Mouse (Mus musculus) lung, adult 2 months (tissue): ENCODE measurements around the gene Pik3ca.

ENCODE experiments used
- CTCF ChIP-seq: fragments of 200-500 bp; IDR thresholded peaks from 2 replicates; pipeline ENCODE4 v1.5.1; 2011; ENCODE audit warnings: mild to moderate bottlenecking, low read length, control low read depth; ENCODE audit not compliant: insufficient read depth
- POLR2A ChIP-seq: fragments of 200-500 bp; IDR thresholded peaks from 2 replicates; pipeline ENCODE4 v1.6.1; 2011; ENCODE audit warnings: low read depth, mild to moderate bottlenecking, control low read depth, low read length, borderline replicate concordance; ENCODE audit errors: extremely low read depth

GRCm38 (mm10) chr3:32396794-32397460 lies 544 bp upstream of the Pik3ca start:
- TF ChIP-seq POLR2A (peak; percentile 98), CTCF (no peak)
